Mouse (Mus musculus) cerebellum, adult 2 months (tissue): ENCODE data around the gene Nab1. TPM values are rescaled to one million over a fixed set of nuclear protein-coding genes. Genes with fewer than 3 reads are reported as not detected.

Experiments
- DNase-seq, 2 experiments: peaks; one replicate each; pipeline ENCODE4 v3.0.0; 2021
- H3K27ac ChIP-seq: fragments of 200-500 bp; 2 replicates; pipeline ENCODE4 v1.5.1; 2012; ENCODE audit warnings: low read length, control low read depth, inconsistent platforms; ENCODE audit not compliant: insufficient read depth
- H3K27me3 ChIP-seq: fragments of 200-500 bp; 2 replicates; pipeline ENCODE4 v1.6.1; 2012; ENCODE audit warnings: inconsistent platforms, mild to moderate bottlenecking, low read length, moderate library complexity; ENCODE audit not compliant: control insufficient read depth, insufficient read depth
- H3K4me1 ChIP-seq: fragments of 200-500 bp; 2 replicates; pipeline ENCODE4 v1.6.1; 2011; ENCODE audit warnings: low read length; ENCODE audit not compliant: control insufficient read depth, insufficient read depth
- H3K4me3 ChIP-seq: fragments of 200-500 bp; replicated peaks from 2 replicates; pipeline ENCODE3; 2011; ENCODE audit warnings: mild to moderate bottlenecking, low read depth, low read length, control low read depth; ENCODE audit not compliant: insufficient read depth
- CTCF ChIP-seq: fragments of 200-500 bp; IDR thresholded peaks from 2 replicates; pipeline ENCODE4 v1.5.1; 2011; ENCODE audit warnings: low read depth, mild to moderate bottlenecking, control low read depth, low read length, moderate library complexity, borderline replicate concordance; ENCODE audit not compliant: insufficient read depth
- POLR2A ChIP-seq: fragments of 200-500 bp; IDR thresholded peaks from 2 replicates; pipeline ENCODE4 v1.6.1; 2011; ENCODE audit warnings: low read length, control low read depth, borderline replicate concordance; ENCODE audit not compliant: insufficient read depth
- WGBS: fragments of 180-500 bp; shearing (Covaris S2); methylation state at CpG from one replicate; pipeline ENCODE4 v1.1.7; 2018; 5-methylcytosine and 5-hydroxymethylcytosine counted together
- polyA plus RNA-seq: library from polyadenylated mRNA; depleted of rRNA; stranded (reverse); fragments of >200 nt; gene quantifications from 2 replicates; pipeline ENCODE4 v1.2.3, GENCODE M21; 2012

Nab1 gene
- polyA plus RNA-seq, 1 experiment: 25.1 TPM

- WGBS: 72% methylated on average over 4 of the region's 4 CpGs
- no peak overlapping the region for H3K4me3 ChIP-seq
- H3K27ac ChIP-seq: no peak overlapping the region
- TF ChIP-seq POLR2A (no peak), CTCF (no peak)
- no peak for DNase-seq
- H3K4me1 ChIP-seq: peaks cover 6% of the 10 kb centered on the region
- H3K27me3 ChIP-seq: no peaks in the 10 kb centered on the region
Measured at GRCm38 (mm10) chr1:52470326-52470725, 30.2 kb downstream of the Nab1 start.

DNA sequence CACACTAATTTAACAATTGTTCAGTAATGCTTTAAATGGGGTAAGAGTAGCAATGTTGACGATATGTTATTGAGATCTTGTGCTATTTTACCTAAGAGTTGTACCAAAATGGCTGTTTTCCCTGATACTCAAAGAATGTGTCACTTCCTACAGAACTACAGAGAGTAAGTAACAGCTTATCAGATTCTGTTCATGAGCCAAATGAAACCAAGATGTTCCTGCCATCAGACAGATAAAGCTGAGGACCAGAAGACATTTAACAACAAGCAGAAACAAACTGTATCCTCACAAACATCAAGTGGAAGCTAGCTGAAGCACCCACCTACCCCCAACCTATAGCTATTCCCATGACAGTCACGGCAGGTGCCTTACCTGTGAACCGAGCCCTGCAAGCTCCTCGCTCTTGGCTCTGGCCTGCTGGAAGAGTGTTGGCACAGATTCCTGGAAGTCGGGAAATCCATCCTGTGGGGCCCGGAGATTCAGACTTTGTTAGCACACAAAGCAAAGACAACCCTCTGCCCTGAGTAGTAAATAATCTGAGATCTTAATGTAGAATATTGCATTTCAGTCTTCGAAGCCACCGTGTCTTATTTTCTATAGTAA lies 33.9 kb downstream of the Nab1 start:
- Histone ChIP-seq H3K4me3 (no peak overlapping the region), H3K4me1 (peaks cover 6% of the 10 kb centered on the region), H3K27ac (no peak overlapping the region), H3K27me3 (no peaks in the 10 kb centered on the region)
- peak in 1 of 2 experiments; percentile 33 for DNase-seq
- WGBS: 49% methylated on average over 8 of the region's 8 CpGs
- TF ChIP-seq POLR2A (no peak), CTCF (no peak)

GRCm38 (mm10) chr1:52465830-52466229 lies 34.6 kb downstream of the Nab1 start:
- WGBS: 90% methylated on average over 3 of the region's 3 CpGs
- Histone ChIP-seq H3K27me3 (no peaks in the 10 kb centered on the region), H3K27ac (no peak overlapping the region)

GRCm38 (mm10) chr1:52465264-52465663 lies 35.2 kb downstream of the Nab1 start:
- 59% methylated on average over 3 of the region's 3 CpGs for WGBS

More at GRCm38 (mm10) chr1:52465830-52466229, 34.6 kb downstream of the Nab1 start:
- TF ChIP-seq CTCF: no peak
- no peak for TF ChIP-seq POLR2A
- Histone ChIP-seq H3K4me1 (peaks cover 5% of the 10 kb centered on the region), H3K4me3 (no peak overlapping the region)
- no peak for DNase-seq

DNA sequence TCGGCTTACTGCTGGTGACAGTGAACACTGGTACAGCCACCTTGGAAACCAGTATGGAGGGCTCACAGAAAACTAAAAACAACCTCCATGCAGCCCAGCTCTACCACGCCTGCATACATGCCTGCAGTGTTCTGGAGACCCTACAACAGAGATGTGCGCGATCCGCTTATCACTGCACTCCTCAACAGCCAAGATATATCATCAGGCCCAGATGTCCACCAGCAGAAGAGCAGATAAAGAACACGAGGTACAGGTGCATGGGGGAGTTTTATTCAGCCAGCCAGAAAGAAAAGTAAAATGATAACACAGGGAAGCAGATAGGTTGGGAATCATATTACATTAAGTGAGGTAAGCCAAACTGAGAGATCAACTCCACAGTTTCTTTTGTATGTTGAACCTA lies 37.2 kb downstream of the Nab1 start:
- H3K4me3 ChIP-seq: no peak overlapping the region
- no peak for DNase-seq
- no peaks in the 10 kb centered on the region for H3K27me3 ChIP-seq
- peaks cover 3% of the 10 kb centered on the region for H3K4me1 ChIP-seq
- no peak overlapping the region for H3K27ac ChIP-seq
- 86% methylated on average over 6 of the region's 6 CpGs for WGBS
- TF ChIP-seq POLR2A: no peak
- TF ChIP-seq CTCF: no peak

More at GRCm38 (mm10) chr1:52465264-52465663, 35.2 kb downstream of the Nab1 start:
- Histone ChIP-seq H3K4me1 (peaks cover 3% of the 10 kb centered on the region), H3K4me3 (no peak overlapping the region), H3K27ac (no peak overlapping the region), H3K27me3 (no peaks in the 10 kb centered on the region)
- TF ChIP-seq POLR2A: no peak
- TF ChIP-seq CTCF: no peak
- DNase-seq: no peak

DNA sequence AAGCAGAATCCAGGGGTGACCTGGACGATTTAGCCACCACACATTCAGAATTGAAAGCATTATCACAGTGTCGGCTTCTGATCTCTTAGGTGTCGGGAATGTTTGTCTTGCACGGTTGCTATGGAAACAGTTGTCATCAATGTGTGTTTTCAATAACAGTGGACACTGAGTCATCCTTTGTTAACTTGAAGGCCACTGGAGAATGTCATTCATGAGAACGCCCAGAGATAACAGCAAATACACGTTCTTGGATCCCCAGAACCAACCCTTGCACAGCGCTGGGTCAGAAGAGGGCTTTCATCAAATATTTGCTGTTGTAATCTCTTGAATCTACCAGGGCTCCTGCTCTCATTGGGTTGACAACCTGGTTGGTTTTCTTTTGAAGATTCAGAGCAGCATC lies 43.9 kb downstream of the Nab1 start:
- no peaks in the 10 kb centered on the region for H3K4me1 ChIP-seq

DNA sequence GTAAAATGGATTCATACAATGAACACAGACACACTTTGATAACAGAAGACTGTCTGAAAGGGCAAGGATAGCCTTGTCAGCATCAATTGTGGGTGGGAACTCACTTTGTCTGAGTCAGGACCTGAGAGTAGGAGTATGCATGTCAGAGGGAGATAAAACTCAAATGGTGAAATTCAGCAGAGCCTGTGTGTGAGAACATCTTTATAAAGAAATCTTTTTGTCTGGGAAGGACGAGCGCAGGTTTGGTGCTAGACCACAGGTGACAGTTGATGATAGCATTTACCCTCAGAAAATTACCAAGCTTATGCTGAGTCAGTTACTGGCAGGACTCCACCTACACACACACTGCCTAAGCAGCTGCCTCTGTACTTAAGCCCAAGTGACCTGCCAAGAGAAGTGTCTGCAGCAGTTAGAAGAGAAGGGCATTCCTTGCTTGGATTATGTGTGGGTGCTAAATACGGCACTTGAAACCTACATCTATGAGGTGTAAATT lies 45.9 kb downstream of the Nab1 start:
- Histone ChIP-seq H3K4me1 (no peaks in the 10 kb centered on the region), H3K4me3 (no peak overlapping the region), H3K27ac (no peak overlapping the region), H3K27me3 (no peaks in the 10 kb centered on the region)
- WGBS: 58% methylated on average over 3 of the region's 3 CpGs
- TF ChIP-seq POLR2A: no peak
- no peak for TF ChIP-seq CTCF
- DNase-seq: peak in 1 of 2 experiments; percentile 28

More for the DNA sequence above, 43.9 kb downstream of the Nab1 start:
- DNase-seq: no peak
- TF ChIP-seq POLR2A (no peak), CTCF (no peak)
- 54% methylated on average over 7 of the region's 7 CpGs for WGBS
- H3K27ac ChIP-seq: no peak overlapping the region
- H3K27me3 ChIP-seq: no peaks in the 10 kb centered on the region
- no peak overlapping the region for H3K4me3 ChIP-seq

- no peak overlapping the region for H3K27ac ChIP-seq
- H3K27me3 ChIP-seq: no peaks in the 10 kb centered on the region
- H3K4me3 ChIP-seq: no peak overlapping the region
- H3K4me1 ChIP-seq: no peaks in the 10 kb centered on the region
- no peak for TF ChIP-seq POLR2A
- no peak for TF ChIP-seq CTCF
- no peak for DNase-seq
- WGBS: 81% methylated on average over 1 of the region's 1 CpGs
Measured at GRCm38 (mm10) chr1:52451360-52451759, 49.1 kb downstream of the Nab1 start.
